Mouse (Mus musculus): ENCODE results near the gene Zfp365.

Zfp365 gene

GRCm38 (mm10) chr10:67846016-67846650 is 66.3 kb downstream of the Zfp365 start:
- DNase-seq (ENCODE audit: extremely low read depth, low read depth, low spot score) = peak; percentile 99

GRCm38 (mm10) chr10:67841596-67841995 is 70.9 kb downstream of the Zfp365 start:
- no peak for DNase-seq (ENCODE audit: extremely low read depth, low read depth, low spot score)

- DNase-seq (ENCODE audit: extremely low read depth, low read depth, low spot score) = no peak
These were observed 71.7 kb downstream of the Zfp365 start for GRCm38 (mm10) chr10:67840735-67841134.

- no peak for DNase-seq (ENCODE audit: extremely low read depth, low read depth, low spot score)
These were observed 73.3 kb downstream of the Zfp365 start for GRCm38 (mm10) chr10:67839156-67839555.

- DNase-seq (ENCODE audit: extremely low read depth, low read depth, low spot score) = no peak
These were observed 76.0 kb downstream of the Zfp365 start for GRCm38 (mm10) chr10:67836426-67836825.
